Mouse (Mus musculus) heart, adult 2 months (tissue): ENCODE results near the gene P2rx3. TPM values are rescaled to one million over a fixed set of nuclear protein-coding genes. Genes with fewer than 3 reads are reported as not detected.
A peak's percentile ranks its signal among the peaks of the same experiment; 100 is the strongest.

Experiments used
- DNase-seq, 2 experiments: peaks; one replicate each; pipeline ENCODE4 v3.0.0; 2021
- H3K27ac ChIP-seq: fragments of 200-600 bp; 2 replicates; pipeline ENCODE4 v1.8.1; 2022
- H3K27me3 ChIP-seq: fragments of 200-500 bp; 2 replicates; pipeline ENCODE4 v1.6.1; 2012; ENCODE audit warnings: mild to moderate bottlenecking, low read length, inconsistent platforms, mixed read lengths; ENCODE audit not compliant: control insufficient read depth, insufficient read depth
- H3K36me3 ChIP-seq: fragments of 200-500 bp; 2 replicates; pipeline ENCODE4 v1.6.1; 2012; ENCODE audit warnings: low read length, inconsistent platforms; ENCODE audit not compliant: control insufficient read depth, insufficient read depth
- H3K4me1 ChIP-seq: fragments of 200-500 bp; 2 replicates; pipeline ENCODE4 v1.6.1; 2011; ENCODE audit warnings: low read length; ENCODE audit not compliant: control insufficient read depth, insufficient read depth
- H3K4me3 ChIP-seq: fragments of 200-600 bp; 2 replicates; pipeline ENCODE4 v1.8.1; 2022
- H3K79me2 ChIP-seq: fragments of 200-500 bp; replicated peaks from 2 replicates; pipeline ENCODE4 v1.6.1; 2012; ENCODE audit warnings: mild to moderate bottlenecking, inconsistent platforms, low read length, moderate library complexity, mixed read lengths; ENCODE audit not compliant: control insufficient read depth, insufficient read depth
- H3K9ac ChIP-seq: fragments of 200-500 bp; 2 replicates; pipeline ENCODE4 v1.6.1; 2012; ENCODE audit warnings: low read depth, mild to moderate bottlenecking, control low read depth, inconsistent platforms, low read length, mixed read lengths
- CTCF ChIP-seq: fragments of 200-600 bp; IDR thresholded peaks from 2 replicates; pipeline ENCODE4 v1.8.1; 2022; ENCODE audit warnings: antibody characterized with exemption, mild to moderate bottlenecking, moderate library complexity
- EP300 ChIP-seq: fragments of 200-500 bp; IDR thresholded peaks from 2 replicates; pipeline ENCODE4 v1.6.1; 2011; ENCODE audit warnings: low read depth, low read length, control low read depth; ENCODE audit not compliant: insufficient read depth
- POLR2A ChIP-seq: fragments of 200-500 bp; IDR thresholded peaks from 2 replicates; pipeline ENCODE4 v1.6.1; 2011; ENCODE audit warnings: mild to moderate bottlenecking, low read depth, low read length, control low read depth; ENCODE audit not compliant: insufficient read depth
- WGBS: fragments of 180-500 bp; shearing (Covaris S2); methylation state at CpG from one replicate; pipeline ENCODE4 v1.1.7; 2018; 5-methylcytosine and 5-hydroxymethylcytosine counted together
- intact Hi-C: fragments of 180-260 bp; cut with DNase I; formaldehyde crosslinking; loops from one replicate; pipeline ENCODE4 v1.15.1; 2025
- polyA plus RNA-seq: library from polyadenylated mRNA; depleted of rRNA; stranded (reverse); fragments of >200 nt; gene quantifications from 2 replicates; pipeline ENCODE4 v1.2.3, GENCODE M21; 2012
- total RNA-seq, 2 experiments: library from RNA; stranded (reverse); gene quantifications; 2 replicates each; pipeline ENCODE4 v1.2.3; 2021

P2rx3 gene
- total and polyA plus RNA-seq, 3 experiments: 0.25 to 0.81 (median 0.39) TPM

- no peaks in the 10 kb centered on the region for H3K27me3 ChIP-seq
- 28% methylated on average over 4 of the region's 4 CpGs for WGBS
- H3K36me3 ChIP-seq: no peaks in the 10 kb centered on the region
- no peak overlapping the region for H3K27ac ChIP-seq
- peaks cover 5% of the 10 kb centered on the region for H3K4me1 ChIP-seq
- no peak overlapping the region for H3K9ac ChIP-seq
- intact Hi-C loops: loop anchor here (1.0 to 2.0 kb wide), 4 partner anchors 51 to 177 kb away; no protein-coding TSS in a partner anchor
- no peaks in the 10 kb centered on the region for H3K79me2 ChIP-seq
- peak; percentile 93 for TF ChIP-seq CTCF
- TF ChIP-seq POLR2A: no peak
- no peak for TF ChIP-seq EP300
- no peak overlapping the region for H3K4me3 ChIP-seq
- DNase-seq: no peak
These were observed 29.5 kb downstream of the P2rx3 start for GRCm38 (mm10) chr2:85007729-85008128.

GRCm38 (mm10) chr2:85006600-85006999, 30.7 kb downstream of the P2rx3 start:
- Histone ChIP-seq H3K4me1 (peaks cover 6% of the 10 kb centered on the region), H3K9ac (no peak overlapping the region), H3K27ac (no peak overlapping the region), H3K79me2 (no peaks in the 10 kb centered on the region), H3K27me3 (no peaks in the 10 kb centered on the region), H3K36me3 (no peaks in the 10 kb centered on the region), H3K4me3 (no peak overlapping the region)
- intact Hi-C loops: loop anchor here (2.0 kb wide), 2 partner anchors 112 to 138 kb away; no protein-coding TSS in a partner anchor
- WGBS: 75% methylated on average over 7 of the region's 7 CpGs
- DNase-seq: no peak
- no peak for TF ChIP-seq EP300
- TF ChIP-seq POLR2A: no peak
- TF ChIP-seq CTCF: no peak

GRCm38 (mm10) chr2:85004341-85004740, 32.9 kb downstream of the P2rx3 start:
- no peak overlapping the region for H3K4me3 ChIP-seq
- H3K4me1 ChIP-seq: peaks cover 17% of the 10 kb centered on the region
- WGBS: 79% methylated on average over 4 of the region's 4 CpGs
- no peak for DNase-seq
- H3K27ac ChIP-seq: no peak overlapping the region
- intact Hi-C loops: no loop called here
- TF ChIP-seq POLR2A (no peak), EP300 (no peak), CTCF (no peak)
- no peak overlapping the region for H3K9ac ChIP-seq
- H3K79me2 ChIP-seq: no peaks in the 10 kb centered on the region
- no peaks in the 10 kb centered on the region for H3K36me3 ChIP-seq
- no peaks in the 10 kb centered on the region for H3K27me3 ChIP-seq

GRCm38 (mm10) chr2:85002575-85002974, 34.7 kb downstream of the P2rx3 start:
- Histone ChIP-seq H3K36me3 (no peaks in the 10 kb centered on the region), H3K27me3 (no peaks in the 10 kb centered on the region), H3K9ac (no peak overlapping the region), H3K79me2 (no peaks in the 10 kb centered on the region), H3K4me1 (peaks cover 19% of the 10 kb centered on the region), H3K27ac (no peak overlapping the region), H3K4me3 (no peak overlapping the region)
- 67% methylated on average over 8 of the region's 8 CpGs for WGBS
- intact Hi-C loops: no loop called here
- TF ChIP-seq CTCF (no peak), EP300 (no peak), POLR2A (no peak)
- no peak for DNase-seq

- Histone ChIP-seq H3K4me1 (peaks cover 19% of the 10 kb centered on the region), H3K36me3 (no peaks in the 10 kb centered on the region), H3K9ac (no peak overlapping the region), H3K27me3 (no peaks in the 10 kb centered on the region), H3K27ac (peak overlapping the region; percentile 54), H3K4me3 (no peak overlapping the region), H3K79me2 (no peaks in the 10 kb centered on the region)
- WGBS: 49% methylated on average over 13 of the region's 13 CpGs
- peak in 1 of 2 experiments; percentile 27 for DNase-seq
- intact Hi-C loops: no loop called here
- TF ChIP-seq POLR2A (no peak), EP300 (no peak), CTCF (no peak)
These were observed 35.8 kb downstream of the P2rx3 start for GRCm38 (mm10) chr2:85001497-85001896.

GRCm38 (mm10) chr2:84999486-85000181, 37.6 kb downstream of the P2rx3 start:
- DNase-seq: peak; percentile 28 to 33
- WGBS: 34% methylated on average over 3 of the region's 3 CpGs
- H3K27ac ChIP-seq: peak overlapping the region; percentile 57

More at GRCm38 (mm10) chr2:84999486-85000181, 37.6 kb downstream of the P2rx3 start:
- Histone ChIP-seq H3K4me1 (peaks cover 19% of the 10 kb centered on the region), H3K4me3 (no peak overlapping the region), H3K36me3 (no peaks in the 10 kb centered on the region), H3K27me3 (no peaks in the 10 kb centered on the region), H3K79me2 (no peaks in the 10 kb centered on the region), H3K9ac (no peak overlapping the region)
- no peak for TF ChIP-seq EP300
- no peak for TF ChIP-seq CTCF
- TF ChIP-seq POLR2A: peak; percentile 63
- intact Hi-C loops: no loop called here
